Mouse (Mus musculus) retina, embryonic 14.5 days (tissue): ENCODE measurements at regions not wholly inside any gene's neighbourhood (a gene's known extent, or its start where the extent isn't known, plus 50 kb on each side); places are given as distances from the start of the nearest gene placed in this dataset.

ENCODE experiments used
- DNase-seq: peaks from one replicate; pipeline ENCODE4 v3.0.0-alpha.2; 2015; ENCODE audit warnings: low spot score

DNA sequence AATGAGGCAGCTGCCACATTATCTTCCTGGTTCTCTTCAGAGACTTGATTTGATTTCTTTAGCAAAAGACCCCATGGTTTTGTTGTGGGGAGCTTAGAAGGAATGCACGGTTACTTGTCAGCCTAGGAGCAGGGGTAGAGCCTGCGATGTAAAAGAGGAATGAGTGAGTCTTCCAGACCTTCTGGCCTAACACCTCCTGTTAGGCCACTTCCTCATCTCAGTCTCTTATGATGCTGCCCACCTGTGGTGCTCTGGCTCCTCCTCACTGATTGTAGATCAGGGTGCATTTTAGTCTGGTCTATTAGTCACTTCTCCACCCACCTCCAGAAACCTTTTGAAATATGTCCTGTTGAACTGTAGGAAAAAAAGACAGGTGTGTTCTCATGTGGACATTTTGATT is 113.3 kb upstream of the Prdm1 start:
- DNase-seq, result no peak

DNA sequence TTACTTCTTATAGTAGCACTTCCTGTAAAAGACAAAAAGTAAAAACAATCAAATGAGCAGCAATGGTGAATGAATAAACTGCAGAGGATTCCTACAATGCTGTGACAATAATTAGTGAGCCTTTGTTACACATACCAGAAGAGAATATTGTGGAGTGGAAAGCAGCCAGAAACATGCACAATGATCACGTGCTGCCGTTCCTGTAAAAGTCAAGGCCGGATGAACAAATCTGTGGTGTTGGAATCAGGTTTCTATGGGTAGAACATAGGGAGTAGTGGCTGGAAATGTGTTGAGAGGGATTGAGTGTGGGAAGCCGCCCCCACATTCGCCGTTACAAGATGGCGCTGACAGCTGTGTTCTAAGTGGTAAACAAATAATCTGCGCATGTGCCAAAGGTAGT is 112.3 kb upstream of the Prdm1 start:
- DNase-seq, result no peak

DNA sequence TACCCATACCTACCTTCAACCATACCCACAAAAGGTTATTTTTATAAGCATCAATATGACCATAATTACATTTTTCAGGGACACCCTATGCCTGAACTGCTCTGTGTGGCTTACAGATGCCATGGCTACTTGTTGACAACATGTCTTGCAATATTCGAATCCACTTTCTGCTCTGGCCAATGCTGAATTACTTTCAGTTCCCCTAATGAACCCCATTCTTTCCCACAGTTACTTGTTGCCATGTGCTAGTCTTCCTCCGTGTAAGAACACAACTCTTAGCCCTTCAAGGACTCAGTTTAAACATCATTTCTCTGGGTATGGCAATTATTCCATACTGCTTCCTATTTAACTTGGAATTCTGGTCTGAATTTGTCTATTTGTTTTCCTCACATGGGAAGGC is 110.4 kb upstream of the Prdm1 start:
- no peak for DNase-seq

DNA sequence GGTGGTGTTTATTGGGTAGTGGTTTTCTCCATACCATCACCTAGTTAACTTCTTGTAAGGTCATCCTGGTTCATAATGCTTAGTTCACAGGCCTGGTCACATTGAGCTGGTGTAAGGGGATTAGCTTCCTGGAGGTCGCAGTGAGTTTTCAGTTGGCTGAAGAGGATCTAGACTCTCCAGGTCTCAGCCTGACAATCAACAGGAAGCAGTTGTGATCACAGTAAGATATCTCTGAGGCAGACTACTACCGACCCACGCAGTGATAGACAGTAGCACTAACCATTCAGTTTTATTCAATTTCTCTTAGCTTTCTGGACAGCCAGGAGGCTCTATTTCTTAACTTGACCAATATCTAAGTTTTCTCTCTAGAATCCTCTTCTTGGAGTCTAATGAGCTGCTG is 108.5 kb upstream of the Prdm1 start:
- no peak for DNase-seq

DNA sequence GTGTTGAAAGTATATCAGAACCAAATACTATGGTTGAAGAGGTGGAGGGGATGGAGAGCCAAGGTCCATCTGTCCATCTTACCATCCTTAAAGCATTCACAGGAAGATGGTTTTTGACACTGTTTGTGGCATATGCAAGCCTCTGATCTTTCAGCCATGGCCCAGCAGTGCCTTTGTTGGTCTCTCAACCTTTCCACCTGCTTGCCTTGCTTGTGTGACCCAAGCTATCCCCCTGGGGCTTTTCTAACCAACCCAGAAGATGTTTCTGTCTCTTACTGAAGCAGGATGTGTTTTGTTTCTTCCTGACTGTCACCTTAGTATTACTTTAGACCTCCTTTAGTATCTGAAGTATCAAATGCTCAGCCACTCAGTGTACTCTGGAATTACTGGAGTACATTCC is 107.8 kb upstream of the Prdm1 start:
- no peak for DNase-seq

DNA sequence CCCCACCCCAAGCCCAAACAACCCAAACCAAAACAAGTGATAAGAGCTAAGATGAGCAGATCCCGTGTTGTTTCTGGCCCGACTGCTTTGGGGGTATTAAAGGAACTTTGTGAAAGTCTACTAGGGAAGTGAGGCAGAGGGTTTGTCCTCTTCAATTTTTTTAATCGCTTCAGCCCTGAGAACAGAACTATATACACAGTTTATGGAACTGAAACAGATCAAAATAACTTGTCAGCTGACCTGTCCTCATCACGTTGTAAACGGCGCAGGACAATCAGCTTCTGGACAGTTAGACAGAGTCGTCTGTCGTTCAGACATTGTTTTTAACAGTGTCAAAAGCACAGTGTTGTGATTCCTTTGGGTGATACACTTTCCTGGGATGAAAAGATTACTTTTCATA is 103.3 kb upstream of the Prdm1 start:
- DNase-seq, result no peak

DNA sequence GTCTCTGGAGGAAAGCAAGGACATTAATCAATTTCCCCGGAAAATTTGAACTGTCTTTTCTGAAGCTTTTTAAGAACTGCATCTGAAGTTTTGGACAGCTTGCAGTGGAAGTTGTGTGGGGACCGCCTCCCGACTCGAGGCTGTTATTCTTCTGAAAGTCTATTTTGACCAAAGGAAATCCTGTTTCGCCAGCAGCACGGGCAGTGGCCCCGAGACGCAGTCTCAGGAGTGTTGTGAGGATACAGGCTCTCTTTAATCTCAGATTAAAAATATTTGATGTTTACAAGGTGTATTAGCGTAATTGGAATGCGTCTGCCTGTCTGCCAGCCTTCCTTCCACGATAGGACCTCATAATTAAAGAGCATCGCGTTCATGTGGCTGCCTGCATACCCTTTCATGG is 102.2 kb upstream of the Prdm1 start:
- DNase-seq, result no peak

DNA sequence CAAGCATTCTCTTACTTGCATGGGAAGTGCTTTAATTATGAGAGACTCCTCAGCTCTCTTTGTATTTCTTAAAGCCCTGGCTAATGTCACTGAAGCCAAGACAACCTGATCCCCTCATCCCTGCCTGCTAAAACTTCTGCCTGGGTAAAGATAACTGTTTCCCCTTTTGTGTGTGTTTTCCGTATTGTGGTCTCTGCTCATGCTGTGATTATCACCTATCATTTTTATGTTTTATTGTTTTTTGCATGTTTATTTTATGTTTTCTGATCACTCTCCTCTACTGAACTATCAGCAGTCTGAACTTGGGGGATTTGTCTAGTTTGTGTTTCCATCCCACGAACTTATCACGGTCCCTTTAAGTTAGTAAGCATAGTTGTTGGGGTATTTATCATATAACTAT is 100.1 kb upstream of the Prdm1 start:
- DNase-seq, result no peak

DNA sequence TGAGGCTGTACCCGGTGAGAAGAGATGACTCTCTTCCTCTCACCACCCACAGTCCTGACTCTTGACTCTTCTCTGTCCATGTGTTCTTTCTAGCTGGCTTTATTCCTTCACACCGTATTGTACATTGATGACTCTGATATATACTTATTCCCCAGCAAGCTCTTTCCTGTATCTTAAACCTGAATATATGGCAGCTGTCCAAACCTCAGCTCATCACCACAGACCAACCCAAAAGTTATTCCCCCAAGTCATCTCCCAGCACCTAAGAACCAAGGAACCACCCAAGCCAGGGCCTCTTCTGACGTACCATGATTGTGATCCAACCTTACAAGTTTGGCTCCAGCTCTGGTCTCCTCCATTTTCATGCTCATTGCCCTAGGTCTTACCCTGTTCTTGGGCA is 99.1 kb upstream of the Prdm1 start:
- no peak for DNase-seq

DNA sequence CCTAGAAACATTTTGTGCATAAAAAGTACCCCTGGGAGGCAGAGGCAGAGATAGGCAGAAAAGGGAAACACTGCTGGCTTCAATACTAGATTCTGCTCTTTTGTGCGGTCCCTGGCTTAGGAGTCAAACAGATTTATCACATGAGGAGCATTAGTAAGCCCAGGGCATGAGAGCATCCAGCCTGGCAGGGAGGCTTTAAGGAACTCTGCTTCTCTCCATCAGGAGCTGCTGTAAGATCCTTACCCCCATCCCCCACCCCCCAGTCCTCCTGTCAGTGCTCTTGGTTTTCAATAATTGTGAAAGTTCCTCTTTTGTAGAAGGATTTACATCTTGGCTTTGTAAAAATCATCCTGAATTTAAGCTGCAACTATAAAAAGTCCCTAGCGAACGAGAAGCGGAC is 97.2 kb upstream of the Prdm1 start:
- no peak for DNase-seq

DNA sequence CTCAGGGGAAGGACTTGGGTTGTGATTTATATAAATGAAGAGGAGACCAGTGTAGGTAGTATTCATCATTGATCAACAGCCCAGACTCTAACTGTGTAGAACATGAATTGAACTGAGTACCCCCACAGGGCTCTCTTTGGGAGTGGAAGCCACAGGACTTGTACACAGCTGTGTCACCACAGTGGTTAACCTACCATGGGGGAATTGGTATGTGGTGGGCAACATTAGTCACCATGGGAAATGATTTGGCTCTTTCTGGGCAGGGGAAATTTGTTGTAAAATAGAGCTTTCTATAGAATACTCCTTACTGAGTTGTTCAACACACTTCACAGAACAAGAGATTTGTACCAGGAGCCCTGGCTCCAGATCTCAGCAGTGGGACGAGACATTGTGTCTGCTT is 87.3 kb upstream of the Prdm1 start:
- no peak for DNase-seq

DNA sequence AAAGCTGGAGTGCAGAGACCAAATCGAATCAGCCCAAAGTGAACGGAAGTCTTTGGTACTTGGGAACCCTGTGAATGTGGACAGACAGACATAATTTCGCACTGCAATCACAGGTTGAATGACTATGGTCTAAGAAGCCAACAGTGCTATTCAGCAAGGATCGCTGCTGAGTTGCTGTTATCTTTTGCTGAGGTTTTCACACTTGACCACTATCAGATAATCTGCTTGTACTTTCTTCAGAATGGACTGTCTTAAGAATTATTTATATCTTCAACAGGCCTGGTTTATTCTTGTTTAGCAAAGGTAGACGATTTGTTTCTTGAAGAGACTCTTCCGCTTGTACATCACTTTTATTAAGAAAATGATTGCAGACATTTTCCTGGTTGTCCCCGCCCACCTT is 84.3 kb upstream of the Prdm1 start:
- DNase-seq, result no peak

DNA sequence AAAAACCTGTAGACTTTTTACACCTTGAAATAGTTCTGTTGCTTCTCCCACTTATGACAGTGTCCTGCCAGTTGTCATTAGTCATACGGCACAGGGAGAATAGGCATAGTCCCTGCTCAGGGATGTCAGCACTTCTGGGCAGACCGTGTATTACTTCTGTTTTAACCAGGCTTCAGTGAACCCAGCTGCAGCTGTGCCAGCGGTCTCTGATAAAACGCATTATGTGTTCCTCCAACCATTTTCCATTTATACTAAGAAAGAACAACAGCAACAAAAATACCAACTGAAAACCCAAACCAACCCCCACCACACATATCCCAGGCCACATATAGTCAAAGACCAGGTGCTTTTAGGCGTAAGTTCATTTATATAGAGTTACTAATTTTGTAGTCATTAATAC is 83.1 kb upstream of the Prdm1 start:
- no peak for DNase-seq

DNA sequence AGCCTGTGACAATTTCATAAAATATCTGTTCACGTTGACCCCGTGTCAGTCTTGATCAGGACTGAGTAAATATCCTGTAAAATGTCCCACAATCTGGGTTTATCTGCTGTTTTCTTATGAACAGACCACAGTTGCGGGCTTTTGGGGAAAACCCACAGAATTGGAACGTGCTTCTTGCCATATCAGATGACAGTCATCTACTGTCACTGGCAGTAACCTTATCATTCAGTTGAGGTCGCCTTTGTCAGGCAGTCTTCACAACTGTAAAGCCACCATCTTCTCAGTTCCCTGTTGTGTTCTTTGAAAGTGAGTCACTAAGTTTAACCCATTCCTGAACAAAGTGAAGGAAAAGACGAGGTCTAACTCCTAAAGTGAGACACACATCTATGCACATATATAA is 80.9 kb upstream of the Prdm1 start:
- no peak for DNase-seq

DNA sequence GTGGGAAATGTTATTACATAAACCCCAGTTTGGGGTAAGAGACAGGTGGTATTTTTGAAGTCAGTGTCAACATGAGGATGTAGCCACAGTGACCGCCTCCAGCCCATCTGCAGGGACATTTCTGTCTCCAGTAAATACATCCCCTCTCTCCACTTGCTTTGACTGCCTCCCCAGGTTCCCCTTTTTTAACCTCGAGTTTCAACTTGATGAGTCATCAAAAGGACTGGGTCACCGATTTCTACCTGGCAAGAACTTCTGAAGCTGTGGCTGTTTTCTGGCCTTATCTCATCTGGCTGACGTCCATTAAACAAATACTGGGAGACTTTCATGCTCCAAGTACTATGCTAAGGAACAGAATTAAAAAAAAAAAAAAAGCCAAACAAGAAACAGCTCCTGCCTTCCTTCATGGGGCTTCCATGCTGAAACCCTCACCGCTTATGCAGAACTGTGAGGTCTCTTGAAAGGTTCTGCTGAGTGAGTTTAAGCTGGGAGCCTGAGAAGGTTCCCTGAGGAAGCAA is 79.1 kb upstream of the Prdm1 start:
- DNase-seq, result no peak

DNA sequence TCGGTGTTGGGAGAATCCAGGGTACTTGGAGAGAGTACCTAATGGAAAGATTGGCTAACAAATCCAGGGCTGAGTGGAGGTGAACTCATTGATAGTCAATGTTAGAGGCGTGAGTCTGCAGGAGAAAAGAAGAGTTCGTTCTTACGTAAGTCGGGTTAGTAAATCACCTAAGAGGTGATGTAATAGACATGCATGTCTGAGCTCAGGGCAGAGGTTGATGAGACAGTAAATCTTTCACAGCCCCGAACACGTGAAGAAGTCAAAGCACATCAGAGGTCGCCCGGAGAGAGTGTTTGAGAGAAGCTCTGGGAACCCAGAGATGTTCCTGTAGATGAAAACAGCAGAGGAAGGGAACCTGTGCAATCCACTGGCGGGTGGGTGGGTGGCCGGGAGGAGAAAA is 76.2 kb upstream of the Prdm1 start:
- no peak for DNase-seq

DNA sequence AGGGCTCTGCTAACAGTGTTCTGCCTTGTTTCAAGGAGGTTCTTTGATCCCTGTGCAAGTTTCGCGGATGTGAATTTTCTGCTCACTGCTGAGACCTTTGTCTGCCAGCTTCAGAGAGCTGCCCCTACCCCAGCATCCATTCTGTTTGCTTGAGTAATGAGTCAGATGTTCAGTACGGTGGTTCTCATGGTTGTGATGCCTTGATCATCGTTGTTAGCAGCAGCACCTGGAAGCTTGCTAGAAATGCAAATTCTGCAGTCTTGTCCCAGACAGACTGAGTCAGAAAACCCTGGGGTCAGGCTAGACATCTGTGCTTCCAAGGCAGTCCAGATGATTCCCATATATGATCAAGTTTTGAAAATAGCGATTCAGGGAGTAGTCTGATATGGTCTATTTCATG is 75.2 kb upstream of the Prdm1 start:
- no peak for DNase-seq

DNA sequence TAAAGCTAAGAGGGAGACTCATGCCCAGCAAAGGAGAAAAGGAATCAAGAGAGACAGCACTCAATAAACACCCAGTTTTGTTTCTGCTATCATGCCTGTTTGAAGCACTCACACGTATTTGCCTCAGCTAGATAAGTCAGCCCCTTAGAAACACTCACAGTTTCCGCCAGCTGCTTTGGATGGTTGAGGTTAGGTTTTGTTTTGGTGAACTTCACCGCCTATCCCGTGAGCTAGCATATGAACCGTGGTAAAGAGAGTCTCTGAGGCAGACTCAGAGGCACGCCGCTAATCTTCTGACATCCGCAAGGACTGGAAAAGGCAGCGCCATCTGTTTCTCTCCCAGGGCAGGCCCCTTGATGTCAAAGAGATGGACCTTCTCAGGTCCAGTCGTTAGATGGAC is 73.2 kb upstream of the Prdm1 start:
- no peak for DNase-seq

DNA sequence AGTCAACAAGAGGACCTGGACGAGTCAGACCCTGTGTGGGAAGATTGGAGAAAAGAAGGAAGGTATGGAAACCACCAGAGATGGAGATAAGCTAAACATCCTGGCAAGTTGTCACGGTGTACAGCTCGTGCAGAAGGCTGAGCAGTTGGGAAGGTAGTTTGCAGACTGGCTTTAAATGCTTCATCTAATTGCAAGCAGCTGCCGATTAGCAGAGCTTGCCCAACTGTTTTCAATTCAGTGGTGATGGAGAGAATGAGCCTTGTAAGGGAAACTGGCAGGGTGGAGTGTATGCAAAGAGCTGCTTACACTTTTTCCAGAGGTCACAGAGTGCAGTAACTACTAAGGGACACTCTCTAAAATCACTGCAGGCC is 71.6 kb upstream of the Prdm1 start:
- peak; percentile 18 for DNase-seq

DNA sequence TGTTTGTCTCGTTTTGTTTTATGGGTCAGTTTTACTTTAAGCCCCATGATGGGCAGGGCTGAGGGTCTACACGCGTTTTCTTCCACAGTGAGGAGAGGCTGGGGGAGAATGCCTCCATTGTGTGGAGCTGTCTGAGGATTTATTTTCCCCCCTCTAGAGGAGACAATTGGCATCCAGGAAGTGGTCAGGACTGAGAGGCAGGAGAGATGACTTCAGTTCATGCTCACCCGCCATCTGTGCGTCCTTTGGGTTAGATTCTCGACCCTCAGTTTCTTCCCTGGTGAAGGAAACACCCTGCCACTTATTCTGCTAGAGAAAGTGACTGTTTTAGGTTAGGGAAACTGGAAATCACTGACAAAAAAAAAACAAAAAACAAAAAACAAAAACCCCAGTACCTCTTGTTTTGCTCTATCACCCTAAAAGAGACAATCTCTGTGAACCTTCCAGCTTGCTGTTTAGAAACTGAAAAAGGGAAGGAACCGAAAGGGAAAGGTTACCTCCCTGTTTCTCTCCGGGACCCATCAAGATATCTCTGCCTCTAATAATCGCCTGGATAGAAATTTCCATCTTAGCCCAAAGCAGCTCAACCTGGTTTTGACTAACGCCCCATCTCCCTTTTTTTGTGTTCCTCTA is 71.1 kb upstream of the Prdm1 start:
- DNase-seq, result no peak

DNA sequence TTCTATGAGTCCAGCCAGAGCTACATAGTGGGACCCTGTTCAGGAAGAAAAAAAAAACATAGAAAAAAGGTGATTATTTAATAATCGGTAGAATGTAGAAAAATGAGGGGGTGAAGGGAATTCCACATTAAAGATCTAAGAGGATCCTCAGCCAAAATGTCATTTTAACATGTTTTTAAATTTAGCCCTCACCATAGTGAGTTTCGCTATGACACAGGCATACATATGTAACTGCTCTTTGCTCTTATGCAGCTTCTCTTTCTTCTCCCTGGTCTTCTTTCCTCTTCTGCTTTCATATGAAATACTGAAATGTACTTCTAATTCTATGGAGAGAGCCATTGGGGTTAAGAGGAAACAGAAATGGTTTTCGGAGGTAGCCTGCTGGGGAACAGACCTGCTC is 70.3 kb upstream of the Prdm1 start:
- no peak for DNase-seq

DNA sequence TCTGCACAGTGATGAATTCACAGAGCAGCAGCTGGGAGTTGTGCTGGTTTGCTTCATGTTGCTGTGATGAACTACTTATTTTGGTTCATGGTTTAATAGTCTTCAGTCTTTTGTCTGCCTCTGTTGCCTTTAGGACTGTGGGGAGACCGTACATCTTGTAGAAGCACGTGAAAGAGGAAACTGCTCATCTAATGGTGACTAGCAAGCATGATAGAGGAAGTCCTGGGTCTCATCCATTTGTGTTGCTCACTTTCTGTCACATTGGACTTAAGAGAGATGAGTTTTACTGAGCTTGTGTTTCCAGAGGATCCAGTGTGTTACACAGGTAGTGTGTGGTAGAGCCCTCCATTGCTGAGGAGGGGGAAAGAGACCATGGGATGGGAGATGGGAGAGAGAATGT is 67.6 kb upstream of the Prdm1 start:
- no peak for DNase-seq

DNA sequence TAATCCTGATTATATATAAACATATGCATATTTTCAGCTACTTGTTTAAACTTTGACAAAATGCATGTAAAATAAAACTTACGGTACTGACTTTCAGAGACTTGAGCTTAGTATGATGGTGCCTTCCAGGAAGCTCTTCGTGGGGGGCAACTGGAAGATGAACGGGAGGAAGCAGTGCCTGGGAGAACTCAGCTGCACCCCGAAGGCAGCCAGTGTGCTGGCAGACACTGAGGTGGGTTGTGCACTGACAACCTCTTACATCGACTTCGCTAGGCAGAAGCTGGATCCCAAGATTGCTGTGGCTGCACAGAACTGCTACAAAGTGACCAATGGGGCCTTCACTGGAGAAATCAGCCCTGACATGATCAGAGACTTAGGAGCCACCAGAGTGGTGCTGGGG is 61.5 kb upstream of the Prdm1 start:
- DNase-seq, result no peak

DNA sequence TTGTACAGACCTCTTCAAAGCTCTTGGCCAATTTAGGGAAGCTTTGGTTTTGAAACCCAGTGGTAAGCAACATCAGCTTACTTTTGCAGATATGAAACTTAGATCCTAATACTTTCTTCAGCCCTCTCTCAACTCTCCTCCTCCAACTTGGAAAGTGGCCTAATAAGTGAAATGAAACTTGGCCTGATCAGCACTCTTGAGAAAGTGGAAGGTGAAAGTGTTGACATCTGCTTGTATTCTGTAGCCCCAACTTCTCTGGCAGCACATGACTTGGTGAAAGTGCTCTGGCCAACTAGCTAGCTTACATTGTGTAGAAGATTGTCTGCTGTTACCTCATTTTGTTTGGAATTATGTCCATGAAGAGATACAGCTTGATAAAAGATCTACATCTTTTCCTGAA is 61.1 kb upstream of the Prdm1 start:
- no peak for DNase-seq

DNA sequence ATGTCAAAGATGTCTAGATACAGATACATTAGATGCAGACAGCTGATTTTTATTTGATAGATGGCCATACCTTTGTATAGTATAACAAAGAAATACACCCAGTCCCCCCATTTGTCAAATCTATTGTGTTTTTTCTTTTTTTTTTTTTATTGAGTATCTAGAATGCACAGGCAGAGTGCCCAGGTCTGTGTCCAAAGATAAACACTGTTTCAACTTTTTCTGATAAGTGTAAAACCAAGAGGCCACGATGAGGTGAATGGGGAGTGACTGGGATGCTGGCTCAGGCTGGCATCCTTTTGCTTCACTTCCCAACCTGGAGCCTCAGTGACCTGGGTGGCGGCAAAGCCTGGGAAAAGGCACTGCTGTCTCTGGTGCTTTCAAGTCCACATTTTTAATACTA is 54.4 kb upstream of the Prdm1 start:
- DNase-seq, result no peak
